ENCODE assay signal across 22 mouse cellular contexts in the genomic region with DNA sequence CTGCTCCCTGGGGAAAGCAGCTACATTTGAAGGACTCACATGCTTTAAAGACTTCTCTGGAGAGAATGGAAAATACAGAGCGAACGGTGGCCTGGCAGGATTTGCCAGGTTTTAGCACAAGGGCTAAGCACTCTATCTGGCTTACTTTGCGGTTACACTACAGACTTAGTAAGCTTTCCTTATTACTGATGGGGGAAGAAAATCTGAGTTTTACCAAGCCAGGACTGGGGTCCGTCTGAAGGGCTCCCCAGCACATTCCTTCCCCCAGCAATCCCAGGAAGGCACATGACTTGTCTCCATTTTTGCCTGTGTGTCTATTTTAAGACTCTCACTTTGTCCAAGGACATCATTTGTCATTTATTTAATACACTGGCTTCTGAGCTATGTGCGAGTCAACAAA.
DNase-seq lines count a peak whose midpoint lies in the region; ATAC-seq and TF ChIP-seq lines count a peak whose summit lies in the region.
"Had no signal": no experiment of that assay in that cellular context is flagged by ENCODE, and none has a peak within 500 bp of the region (broad histone marks: within the 10 kb centered on the region; RNA-seq: fewer than 3 reads in every experiment).

No protein-coding gene starts in this region.

- no peak for TF ChIP-seq CTCF in lung, embryonic 14.5 days (IDR thresholded peaks at IDR 0.05; ENCODE audit: low read depth)
- no peak for TF ChIP-seq CTCF in lung, adult 2 months (IDR thresholded peaks at IDR 0.05; ENCODE audit: insufficient read depth, low read length)

- no peak overlapping the region for H3K9ac ChIP-seq in heart, embryonic 11.5 days (ENCODE audit: low read depth, low read length)
- no peak overlapping the region for H3K9ac ChIP-seq in heart, embryonic 15.5 days
- H3K9ac ChIP-seq in lung, embryonic 14.5 days = no peak overlapping the region
- no peak overlapping the region for H3K9ac ChIP-seq in midbrain, embryonic 14.5 days (replicated peaks; ENCODE audit: low read length)
- H3K9ac ChIP-seq: hindbrain, embryonic 13.5 days; liver, embryonic 13.5 days; neural tube, embryonic 15.5 days; stomach, embryonic 15.5 days had no signal

- peak; percentile 87 for DNase-seq in heart, adult 11 months
- no peak for DNase-seq in heart, postnatal 36 days
- DNase-seq in lung, embryonic 14.5 days = no peak
- no peak for DNase-seq in lung, adult 2 months
- no peak for DNase-seq in midbrain, embryonic 14.5 days
- DNase-seq: adrenal gland, postnatal 10 days; cerebellum, adult 8-10 months; cerebellum, postnatal 36 days; kidney, adult 11 months; kidney, postnatal 25 days; layer of hippocampus, postnatal 36 days; liver, embryonic 13.5 days; thymus, adult 18-20 months; thymus, postnatal 4 days had no signal

- H3K4me2 ChIP-seq in heart, embryonic 11.5 days = no peak overlapping the region
- H3K4me2 ChIP-seq in heart, embryonic 15.5 days = no peak overlapping the region
- H3K4me2 ChIP-seq in lung, embryonic 14.5 days = no peak overlapping the region
- no peak overlapping the region for H3K4me2 ChIP-seq in midbrain, embryonic 14.5 days (ENCODE audit: low read length)
- H3K4me2 ChIP-seq: hindbrain, embryonic 13.5 days; liver, embryonic 13.5 days; midbrain, embryonic 11.5 days; neural tube, embryonic 15.5 days; stomach, embryonic 15.5 days had no signal

- no peak for ATAC-seq in heart, embryonic 11.5 days (replicated peaks; ENCODE audit: insufficient number of reproducible peaks, low FRiP score, low TSS enrichment)
- ATAC-seq in heart, embryonic 15.5 days (replicated peaks; ENCODE audit: insufficient number of reproducible peaks, insufficient read depth, low FRiP score, low read depth) = no peak
- no peak for ATAC-seq in lung, embryonic 14.5 days (ENCODE audit: insufficient read depth)
- no peak for ATAC-seq in midbrain, embryonic 14.5 days (ENCODE audit: low FRiP score, low TSS enrichment)
- ATAC-seq: forebrain, embryonic 14.5 days; lung, postnatal 0 days had no signal

- intact Hi-C loops in heart, postnatal 36 days (cut with DNase I) = loop anchor here (2.0 kb wide), 1 partner anchor 76 kb away; no protein-coding TSS in a partner anchor

- 53% methylated on average over 5 of the region's 5 CpGs for WGBS in heart, embryonic 11.5 days (ENCODE audit: insufficient replicate concordance)
- 48% methylated on average over 5 of the region's 5 CpGs for WGBS in heart, embryonic 15.5 days
- 67% methylated on average over 5 of the region's 5 CpGs for WGBS in lung, embryonic 14.5 days
- 56% methylated on average over 5 of the region's 5 CpGs for WGBS in lung, adult 2 months
- WGBS in midbrain, embryonic 14.5 days = 82% methylated on average over 5 of the region's 5 CpGs

- H3K4me3 ChIP-seq in heart, embryonic 11.5 days (ENCODE audit: low read depth, low read length) = no peak overlapping the region
- no peak overlapping the region for H3K4me3 ChIP-seq in heart, embryonic 15.5 days
- no peak overlapping the region for H3K4me3 ChIP-seq in lung, embryonic 14.5 days (ENCODE audit: low read depth, low read length)
- H3K4me3 ChIP-seq in lung, adult 2 months (replicated peaks; ENCODE audit: extremely low read depth, low read depth, low read length) = no peak overlapping the region
- H3K4me3 ChIP-seq in midbrain, embryonic 14.5 days (replicated peaks; ENCODE audit: low read depth, low read length) = no peak overlapping the region
- H3K4me3 ChIP-seq: hindbrain, embryonic 13.5 days; liver, embryonic 13.5 days; neural tube, embryonic 15.5 days; stomach, embryonic 15.5 days had no signal

- no peak for TF ChIP-seq POLR2A in lung, adult 2 months (IDR thresholded peaks at IDR 0.05; ENCODE audit: borderline replicate concordance, extremely low read depth, low read depth, low read length)

- H3K27ac ChIP-seq in heart, embryonic 11.5 days (ENCODE audit: low read depth, low read length) = no peak overlapping the region
- peak overlapping the region; percentile 86 for H3K27ac ChIP-seq in heart, embryonic 15.5 days
- 0 out of 2 replicates have a peak overlapping the region, but pooled peaks have one; percentile 36 for H3K27ac ChIP-seq in lung, embryonic 14.5 days (ENCODE audit: low read depth)
- no peak overlapping the region for H3K27ac ChIP-seq in midbrain, embryonic 14.5 days (replicated peaks; ENCODE audit: low read depth, low read length)
- H3K27ac ChIP-seq: hindbrain, embryonic 13.5 days; liver, embryonic 13.5 days; neural tube, embryonic 15.5 days; stomach, embryonic 15.5 days had no signal

- no peaks in the 10 kb centered on the region for H3K36me3 ChIP-seq in heart, embryonic 11.5 days (ENCODE audit: control insufficient read depth, insufficient read depth, low read length)
- H3K36me3 ChIP-seq in heart, embryonic 15.5 days = no peaks in the 10 kb centered on the region
- H3K36me3 ChIP-seq in lung, embryonic 14.5 days (ENCODE audit: insufficient read depth) = no peaks in the 10 kb centered on the region
- peaks cover 3% of the 10 kb centered on the region; the same call in 1 of the 2 replicates for H3K36me3 ChIP-seq in midbrain, embryonic 14.5 days (ENCODE audit: control insufficient read depth, insufficient read depth, low read length)
- H3K36me3 ChIP-seq: liver, embryonic 13.5 days; stomach, embryonic 15.5 days had no signal

- H3K27me3 ChIP-seq in heart, embryonic 11.5 days (ENCODE audit: control insufficient read depth, insufficient read depth, low read length) = no peaks in the 10 kb centered on the region
- H3K27me3 ChIP-seq in heart, embryonic 15.5 days = no peaks in the 10 kb centered on the region
- H3K27me3 ChIP-seq in lung, embryonic 14.5 days (ENCODE audit: insufficient read depth, low read length) = no peaks in the 10 kb centered on the region
- H3K27me3 ChIP-seq in midbrain, embryonic 14.5 days (ENCODE audit: control insufficient read depth, insufficient read depth, low read length) = no peaks in the 10 kb centered on the region
- H3K27me3 ChIP-seq: hindbrain, embryonic 13.5 days; liver, embryonic 13.5 days; neural tube, embryonic 15.5 days; stomach, embryonic 15.5 days had no signal

- peaks cover 37% of the 10 kb centered on the region for H3K4me1 ChIP-seq in heart, embryonic 11.5 days (ENCODE audit: control insufficient read depth, insufficient read depth, low read length)
- peaks cover 45% of the 10 kb centered on the region for H3K4me1 ChIP-seq in heart, embryonic 15.5 days (replicated peaks)
- no peaks in the 10 kb centered on the region for H3K4me1 ChIP-seq in lung, embryonic 14.5 days (ENCODE audit: insufficient read depth)
- no peaks in the 10 kb centered on the region for H3K4me1 ChIP-seq in lung, adult 2 months (ENCODE audit: control insufficient read depth, insufficient read depth, low read length)
- no peaks in the 10 kb centered on the region for H3K4me1 ChIP-seq in midbrain, embryonic 14.5 days (ENCODE audit: control insufficient read depth, insufficient read depth, low read length)
- H3K4me1 ChIP-seq: liver, embryonic 13.5 days; stomach, embryonic 15.5 days had no signal

- no peaks in the 10 kb centered on the region for H3K9me3 ChIP-seq in heart, embryonic 11.5 days (replicated peaks; ENCODE audit: control insufficient read depth, low read length)
- no peaks in the 10 kb centered on the region for H3K9me3 ChIP-seq in heart, embryonic 15.5 days (replicated peaks)
- no peaks in the 10 kb centered on the region for H3K9me3 ChIP-seq in lung, embryonic 14.5 days (ENCODE audit: low read depth, low read length)
- H3K9me3 ChIP-seq in midbrain, embryonic 14.5 days (ENCODE audit: control insufficient read depth, low read length) = no peaks in the 10 kb centered on the region
- H3K9me3 ChIP-seq: hindbrain, embryonic 13.5 days; liver, embryonic 13.5 days; neural tube, embryonic 15.5 days; stomach, embryonic 15.5 days had no signal

Comparison
In these comparisons a context has a peak if more than half of its experiments do, and no peak if none do; other contexts are left out.
1. H3K27ac ChIP-seq: peak in heart, embryonic 15.5 days (single experiment) and lung, embryonic 14.5 days (single experiment); none in heart, embryonic 11.5 days (single experiment) and midbrain, embryonic 14.5 days (single experiment).